Mouse (Mus musculus) gastrocnemius, adult 18-20 months (tissue): ENCODE data around the gene Atp6v1e1. TPM values are rescaled to one million over a fixed set of nuclear protein-coding genes. Genes with fewer than 3 reads are reported as not detected.

Experiments used
- DNase-seq: peaks from one replicate; pipeline ENCODE4 v3.0.0; 2021; ENCODE audit warnings: low spot score
- microRNA-seq: library from miRNA; unstranded; fragments of <30 nt; microRNA quantifications from one replicate; pipeline ENCODE4 v1.2.0, GENCODE M21; 2021
- total RNA-seq, 2 experiments: library from RNA; stranded (reverse); gene quantifications; 2 replicates each; pipeline ENCODE4 v1.2.3; 2021

Atp6v1e1 gene
- total RNA-seq, 2 experiments from 2014 or later: 129 to 137 TPM

- DNase-seq: peak; percentile 36
Observed at GRCm38 (mm10) chr6:120772025-120772424, 50.6 kb downstream of the Atp6v1e1 start.

GRCm38 (mm10) chr6:120771366-120771765 is 51.2 kb downstream of the Atp6v1e1 start:
- no peak for DNase-seq

GRCm38 (mm10) chr6:120769972-120770371 is 52.6 kb downstream of the Atp6v1e1 start:
- DNase-seq: no peak

- no peak for DNase-seq
Observed at GRCm38 (mm10) chr6:120761151-120761550, 61.4 kb downstream of the Atp6v1e1 start.

- no peak for DNase-seq
Observed at GRCm38 (mm10) chr6:120746416-120746815, 76.2 kb downstream of the Atp6v1e1 start.

Small RNA genes lying within 50 kb of the gene (microRNA-seq; reads per million reads assigned to microRNA genes)
- gene Gm25193: not detected

Other genes starting within 250 kb of the Atp6v1e1 start
- gene Cecr2, start 156.4 kb downstream of the Atp6v1e1 start, total RNA-seq: 1 to 10 TPM; 7.4 to 10.0 TPM
- not detected for gene Slc25a18, start 49.2 kb downstream of the Atp6v1e1 start, total RNA-seq
- 10 to 100 TPM; 68.0 to 69.4 TPM for gene Bcl2l13, start 13.4 kb upstream of the Atp6v1e1 start, total RNA-seq
- gene Bid, start 94.1 kb upstream of the Atp6v1e1 start, total RNA-seq: under 1 TPM; 0.39 to 0.78 TPM